Mouse (Mus musculus) B cell, adult 67 days (primary cell): Measurements from ENCODE around the gene Gm10406. TPM values are rescaled to one million over a fixed set of nuclear protein-coding genes. Genes with fewer than 3 reads are reported as not detected.

Experiments used
- total RNA-seq, 2 experiments: library from RNA; stranded (reverse); gene quantifications; 4 replicates each; pipeline ENCODE4 v1.2.4; 2023

Gene Gm10406
- not detected for total RNA-seq

GRCm38 (mm10) chr14:7026781-7027749 is at the start of gene Gm10406:
TSS of gene Gm10406 (minus strand) at chr14:7027449.

GRCm38 (mm10) chr14:7044870-7045269 is 17.6 kb upstream of the Gm10406 start, which contains the start of gene Gm3685:
TSS of gene Gm3685 (minus strand) at chr14:7044970.

GRCm38 (mm10) chr14:6973718-6974117 is 53.5 kb downstream of the Gm10406 start, which contains the start of gene Gm6356:
TSS of gene Gm6356 (minus strand) at chr14:6973818.

Other genes starting within 250 kb of the Gm10406 start
- gene Gm3642, start 187.1 kb downstream of the Gm10406 start, total RNA-seq = not detected
- not detected for gene Gm3667, start 137.5 kb downstream of the Gm10406 start, total RNA-seq
- gene Gm6356, start 53.6 kb downstream of the Gm10406 start, total RNA-seq = not detected
- not detected for gene Gm3685, start 17.5 kb upstream of the Gm10406 start, total RNA-seq
- not detected for gene Gm3696, start 73.2 kb upstream of the Gm10406 start, total RNA-seq
- gene Gm6676, start 98.0 kb upstream of the Gm10406 start, total RNA-seq = not detected
- gene Gm3512, start 147.1 kb upstream of the Gm10406 start, total RNA-seq = not detected
- not detected for gene Gm16434, start 167.1 kb upstream of the Gm10406 start, total RNA-seq
- gene Gm3727, start 237.3 kb upstream of the Gm10406 start, total RNA-seq = not detected